Mouse (Mus musculus) spleen, postnatal 36 days (tissue): ENCODE results near the gene Stk26.

Experiments used
- DNase-seq, 2 experiments: peaks; one replicate each; pipeline ENCODE4 v3.0.0; 2022; ENCODE audit warnings: low spot score in 2 of 2, mixed read lengths in 1 of 2

Gene Stk26

GRCm38 (mm10) chrX:50840847-50841560 is at the start of gene Stk26:
Gene Stk26, plus strand, starts transcription at chrX:50841047.
- DNase-seq: peak; percentile 79 to 83

GRCm38 (mm10) chrX:50793005-50793680 is 47.7 kb upstream of the Stk26 start:
- no peak for DNase-seq

- no peak for DNase-seq
These were observed 43.0 kb upstream of the Stk26 start for GRCm38 (mm10) chrX:50797798-50798197.

GRCm38 (mm10) chrX:50798571-50798970 is 42.3 kb upstream of the Stk26 start:
- DNase-seq: no peak

GRCm38 (mm10) chrX:50799656-50800188 is 41.1 kb upstream of the Stk26 start:
- no peak for DNase-seq

- peak; percentile 57 to 66 for DNase-seq
These were observed 35.2 kb upstream of the Stk26 start for GRCm38 (mm10) chrX:50805654-50806053.

GRCm38 (mm10) chrX:50823856-50824255 is 17.0 kb upstream of the Stk26 start:
- no peak for DNase-seq

- no peak for DNase-seq
These were observed 5.3 kb upstream of the Stk26 start for GRCm38 (mm10) chrX:50835592-50835991.

GRCm38 (mm10) chrX:50836029-50836691 is 4.7 kb upstream of the Stk26 start:
- peak; percentile 19 to 25 for DNase-seq

GRCm38 (mm10) chrX:50841587-50841986 is 740 bp downstream of the Stk26 start:
- peak; percentile 6 to 19 for DNase-seq

GRCm38 (mm10) chrX:50842046-50842445 is 1.2 kb downstream of the Stk26 start:
- peak in 1 of 2 experiments; percentile 29 for DNase-seq

- no peak for DNase-seq
These were observed 9.8 kb downstream of the Stk26 start for GRCm38 (mm10) chrX:50850428-50851184.

- DNase-seq: no peak
These were observed 22.9 kb downstream of the Stk26 start for GRCm38 (mm10) chrX:50863771-50864170.

- no peak for DNase-seq
These were observed 23.9 kb downstream of the Stk26 start for GRCm38 (mm10) chrX:50864734-50865133.

GRCm38 (mm10) chrX:50874246-50875002 is 33.6 kb downstream of the Stk26 start:
- DNase-seq: peak in 1 of 2 experiments; percentile 1

GRCm38 (mm10) chrX:50887999-50888398 is 47.2 kb downstream of the Stk26 start:
- no peak for DNase-seq

GRCm38 (mm10) chrX:50903497-50903896 is 62.6 kb downstream of the Stk26 start:
- DNase-seq: no peak

- DNase-seq: no peak
These were observed 69.1 kb downstream of the Stk26 start for GRCm38 (mm10) chrX:50909915-50910314.

GRCm38 (mm10) chrX:50917389-50917788 is 76.5 kb downstream of the Stk26 start:
- DNase-seq: no peak

GRCm38 (mm10) chrX:50918754-50919153 is 77.9 kb downstream of the Stk26 start:
- DNase-seq: no peak
